Mouse (Mus musculus): ENCODE measurements at regions not wholly inside any gene's neighbourhood (a gene's known extent, or its start where the extent isn't known, plus 50 kb on each side); places are given as distances from the start of the nearest gene placed in this dataset.

DNA sequence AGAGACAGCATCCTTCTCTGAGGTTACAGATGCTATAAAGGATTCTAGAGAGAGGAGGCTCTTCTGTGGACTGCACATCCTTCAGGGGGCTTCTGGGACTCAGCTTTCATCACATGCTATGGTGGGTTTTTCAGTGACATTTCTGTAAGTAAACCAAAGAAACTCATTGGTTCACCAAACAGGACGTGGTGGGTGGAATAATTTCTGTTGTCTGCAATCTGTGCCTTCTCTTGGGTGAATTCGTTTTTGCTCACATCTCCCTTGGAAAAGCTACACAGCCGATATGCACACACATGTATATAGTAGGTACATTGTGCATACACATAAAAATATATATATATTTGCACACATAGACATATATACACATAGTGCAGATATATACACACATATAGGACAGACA lies 110.2 kb downstream of the Chst1 start:
- DNase-seq: no peak

DNA sequence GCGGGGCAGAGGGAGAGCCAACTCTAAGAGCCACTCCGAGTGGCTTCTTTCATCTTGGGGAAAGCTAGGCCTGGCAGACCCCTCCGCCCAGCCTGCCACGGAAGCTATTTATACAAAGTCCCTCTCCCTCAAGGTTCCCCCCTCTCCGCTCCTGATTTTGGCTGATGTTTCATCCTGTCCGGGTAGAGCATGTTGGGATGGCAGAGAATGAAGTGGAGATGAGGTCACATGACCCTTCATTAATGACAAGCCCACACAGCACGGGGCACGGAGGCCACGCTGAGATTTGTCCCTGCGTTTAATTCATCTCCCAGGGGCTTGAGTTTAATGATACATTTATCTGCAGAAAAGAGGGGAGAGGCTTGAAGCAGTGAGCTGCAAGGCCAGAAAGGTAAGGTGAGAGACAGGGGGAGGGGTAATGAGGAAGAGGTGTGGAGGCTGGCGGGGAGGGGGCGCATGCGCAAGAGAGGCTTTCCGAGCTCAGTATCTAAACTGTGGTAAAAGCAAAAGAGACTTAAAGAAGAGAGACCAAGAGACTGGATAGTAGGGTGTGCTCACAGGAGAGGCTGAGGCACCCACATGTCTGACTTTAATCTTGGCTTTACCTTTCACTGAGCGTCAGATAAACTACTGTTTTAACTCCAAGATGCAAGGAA lies 111.7 kb downstream of the Chst1 start:
- no peak for DNase-seq

DNA sequence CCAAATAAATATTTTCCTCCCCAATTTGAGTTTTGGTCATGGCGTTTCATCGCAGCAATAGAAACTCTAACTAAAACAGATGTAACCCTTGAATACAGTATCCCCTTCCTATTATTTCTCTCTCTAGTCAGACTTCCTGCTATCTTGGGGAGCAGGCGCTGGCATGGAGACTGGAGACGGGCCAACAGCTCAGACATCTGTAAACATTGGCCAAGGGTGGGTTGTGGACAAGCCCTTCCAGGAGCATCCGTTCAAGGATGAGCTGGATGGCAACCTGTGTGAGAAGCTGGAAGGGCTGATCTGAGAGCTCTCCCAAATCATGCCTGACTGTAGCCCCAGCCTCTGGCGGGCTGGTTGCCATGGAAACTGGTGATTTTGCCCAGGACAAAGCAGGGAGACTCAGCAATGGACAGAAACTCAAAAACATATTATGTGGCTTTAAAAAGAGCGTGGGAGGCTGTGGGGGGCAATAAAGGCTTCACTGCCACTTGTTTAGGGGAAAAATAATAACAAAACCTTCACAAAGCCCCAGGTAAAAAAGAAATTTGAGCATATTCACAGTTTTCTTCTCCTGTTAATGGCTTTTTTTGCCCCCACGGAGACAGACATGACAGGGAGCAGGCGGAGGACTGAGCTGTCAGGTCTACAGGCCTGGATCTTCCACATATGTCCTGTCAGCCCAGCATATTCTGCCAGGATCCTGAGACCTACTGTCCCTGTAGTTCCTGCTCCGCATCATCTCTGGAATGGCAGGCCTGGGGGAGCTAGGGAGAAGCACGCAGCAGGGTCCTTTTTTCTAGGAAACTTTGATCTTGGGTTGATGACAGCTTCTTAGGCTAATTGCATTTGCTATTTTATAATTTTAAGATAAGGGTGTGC lies 113.0 kb downstream of the Chst1 start:
- no peak for DNase-seq

DNA sequence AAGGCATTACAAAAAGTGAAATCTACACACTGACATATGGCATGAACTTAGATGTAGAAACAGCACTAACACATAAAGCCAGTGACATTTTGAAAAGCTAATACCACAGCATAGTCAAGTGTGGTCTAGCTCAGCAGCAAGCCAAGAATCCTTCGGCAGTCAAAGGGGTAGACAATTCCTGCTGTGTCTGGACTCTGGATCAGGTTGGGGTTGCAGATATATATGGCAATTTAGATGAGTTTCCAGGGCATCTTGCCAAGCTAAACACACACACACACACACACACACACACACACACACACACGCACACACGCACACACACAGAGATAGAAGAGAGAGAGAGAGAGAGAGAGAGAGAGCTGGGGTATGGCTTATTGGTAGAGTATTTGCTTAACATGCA lies 118.2 kb downstream of the Chst1 start:
- no peak for DNase-seq

DNA sequence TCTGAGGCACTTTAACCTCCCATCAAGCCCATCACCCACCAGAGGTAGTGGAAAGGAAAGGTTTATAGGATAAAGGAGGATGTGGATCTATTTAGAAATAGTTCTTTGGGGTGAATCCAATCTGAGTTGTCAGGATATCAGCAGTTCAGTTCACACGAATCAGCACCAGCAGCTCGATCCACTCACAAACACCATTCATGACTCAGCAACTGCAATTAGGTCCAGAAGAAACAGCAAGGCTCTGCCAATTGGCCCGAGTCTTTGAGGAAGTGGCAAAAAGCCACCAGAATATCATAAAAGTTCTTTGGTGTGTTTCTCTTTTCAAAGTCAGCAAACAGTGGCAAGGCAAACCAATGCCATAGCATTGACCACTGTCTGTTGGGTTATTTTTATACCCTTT lies 122.4 kb downstream of the Chst1 start:
- no peak for DNase-seq

DNA sequence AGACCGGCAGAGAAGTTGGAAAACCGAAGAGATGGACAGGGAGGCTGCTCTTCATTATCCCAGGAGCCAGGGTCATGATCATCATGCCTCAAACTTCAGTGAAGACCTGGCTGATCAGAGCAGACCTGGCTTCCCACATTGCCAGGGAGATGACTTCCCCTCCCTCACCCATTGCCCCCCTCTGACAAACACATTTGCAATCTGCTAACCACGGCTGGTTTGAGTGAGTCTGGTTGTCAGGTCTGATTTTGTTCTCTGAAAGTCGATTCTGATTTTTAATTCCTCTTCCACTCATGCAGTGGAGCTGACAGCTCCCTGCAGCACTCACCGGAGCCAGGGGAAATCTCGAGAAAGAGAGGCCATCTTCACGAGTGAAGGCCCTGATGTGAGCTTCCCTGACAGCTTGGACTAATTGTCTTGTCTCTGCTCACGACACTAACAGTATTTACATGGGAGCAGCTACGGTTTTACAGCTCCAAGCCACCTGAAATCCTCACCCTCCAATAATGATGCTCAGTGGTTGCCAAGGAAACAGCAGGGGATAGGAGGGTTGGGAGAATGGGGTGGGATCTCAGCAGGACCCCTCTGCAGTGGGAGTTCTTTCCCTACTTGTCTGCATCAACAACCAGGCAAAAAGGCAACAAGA lies 124.2 kb downstream of the Chst1 start:
- DNase-seq: no peak

DNA sequence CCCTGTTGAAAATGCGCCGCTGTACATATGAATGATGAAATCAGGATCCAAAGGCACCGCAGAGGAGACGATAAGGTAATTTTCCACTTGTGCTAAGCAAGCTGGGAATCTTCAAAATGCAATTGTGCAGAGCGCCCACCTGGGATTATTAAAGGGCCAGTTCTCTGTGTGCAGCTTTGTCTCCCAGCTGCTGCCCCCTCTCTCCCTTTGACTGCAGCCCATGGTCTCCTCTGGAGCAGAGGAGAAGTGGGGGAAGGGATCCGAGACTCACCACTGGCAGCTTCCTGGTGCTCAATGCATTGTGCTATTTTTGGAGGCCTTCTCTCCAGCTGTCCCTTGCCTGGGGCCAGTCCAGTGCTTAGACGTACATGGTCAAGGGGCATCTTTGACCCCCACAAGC lies 127.1 kb downstream of the Chst1 start:
- no peak for DNase-seq

DNA sequence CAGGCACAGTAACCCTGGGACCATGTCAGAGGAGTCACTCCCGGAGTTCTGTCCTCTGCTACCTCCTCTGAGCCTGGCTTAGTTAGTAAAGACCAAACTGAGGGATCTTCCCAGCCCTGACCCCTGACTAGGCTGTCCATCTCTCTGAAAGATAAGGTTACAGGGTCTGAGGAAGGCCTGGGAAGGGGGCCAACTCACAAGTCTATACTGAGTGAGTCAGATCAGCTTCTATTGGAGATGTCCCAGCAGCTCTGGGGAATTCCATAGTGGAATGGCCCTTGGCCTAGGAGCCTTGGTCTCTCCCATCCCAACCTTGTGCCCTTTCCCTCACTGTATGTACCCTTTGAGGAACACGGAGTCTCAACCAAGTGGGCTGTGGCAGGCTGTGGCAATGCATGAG lies 127.7 kb downstream of the Chst1 start:
- DNase-seq: peak; percentile 86

DNA sequence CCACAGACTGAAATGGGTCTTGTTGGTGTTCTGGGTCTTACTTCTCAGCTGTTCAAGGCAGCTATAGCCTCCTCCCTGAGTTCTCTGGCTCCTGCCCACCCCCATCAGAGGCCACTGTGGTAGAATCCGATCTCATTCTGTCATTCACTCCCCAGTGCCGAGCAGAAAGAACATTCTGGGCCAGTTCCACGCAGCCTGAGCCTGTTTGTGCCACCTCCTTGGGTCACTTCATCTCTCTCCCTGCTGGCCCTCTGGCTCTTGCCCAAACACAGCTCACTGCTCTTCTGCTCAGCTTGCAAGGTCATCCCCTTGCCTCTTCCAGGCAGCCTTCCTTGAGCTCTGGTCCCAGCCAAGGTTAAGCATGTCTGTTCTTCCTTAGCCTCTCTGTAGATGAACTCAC lies 128.9 kb downstream of the Chst1 start:
- peak; percentile 49 for DNase-seq

DNA sequence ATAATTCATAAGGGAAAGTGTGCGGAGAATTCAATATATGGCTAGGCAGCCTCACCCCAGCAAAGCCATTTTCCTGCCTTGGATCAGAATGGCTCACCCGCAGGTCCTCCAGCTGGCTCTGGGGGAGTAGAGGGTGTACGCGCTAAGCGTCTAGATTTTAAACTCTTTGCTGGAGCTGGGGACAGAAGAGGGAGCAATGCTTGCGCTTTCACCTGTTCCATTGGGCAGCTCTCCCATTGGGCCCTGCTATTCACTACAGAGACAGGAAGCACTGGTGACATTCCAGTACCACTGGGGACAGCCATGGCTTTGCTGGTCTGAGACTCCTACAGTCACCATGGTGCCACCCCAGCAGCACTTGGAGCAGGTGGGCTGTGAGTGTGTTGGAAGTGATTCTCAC lies 130.9 kb downstream of the Chst1 start:
- DNase-seq: no peak

DNA sequence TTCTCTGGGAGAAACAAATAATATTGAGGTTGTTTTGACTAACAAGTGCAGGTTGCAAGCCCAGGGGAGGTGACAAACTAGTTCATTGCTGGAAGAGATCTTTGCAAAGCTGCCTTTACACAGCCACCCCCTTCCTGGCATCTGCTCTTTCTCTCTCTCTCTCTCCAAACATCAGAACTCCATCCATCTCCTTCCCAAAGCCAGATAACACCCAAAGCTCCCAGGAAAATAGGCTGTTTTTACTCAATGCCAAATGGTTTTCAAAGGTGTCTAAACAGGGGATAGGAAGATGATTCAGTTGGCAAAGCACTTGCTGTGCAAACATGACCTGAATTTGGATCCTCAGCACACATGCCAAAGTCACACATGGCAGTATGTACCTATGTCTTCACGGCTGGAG lies 133.9 kb downstream of the Chst1 start:
- no peak for DNase-seq

DNA sequence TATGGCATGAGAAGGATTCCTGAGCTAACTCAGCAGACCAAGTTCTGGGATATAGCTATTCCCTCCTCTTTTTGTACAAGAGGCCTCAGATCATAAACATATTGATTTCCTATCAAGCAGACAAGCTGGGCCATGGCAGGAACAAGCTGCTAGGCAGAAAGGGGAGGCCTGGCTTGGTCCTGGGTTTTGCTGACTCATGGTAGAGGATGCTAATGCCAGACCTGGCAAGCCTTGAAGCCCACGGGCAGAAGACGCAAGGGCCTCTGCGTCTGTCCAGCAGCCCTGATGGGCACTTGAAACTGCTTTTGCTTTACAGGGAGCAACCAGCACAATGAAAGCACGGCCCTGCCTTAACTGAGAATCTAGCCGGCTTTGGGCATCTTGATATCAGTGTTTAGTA lies 136.3 kb downstream of the Chst1 start:
- no peak for DNase-seq

DNA sequence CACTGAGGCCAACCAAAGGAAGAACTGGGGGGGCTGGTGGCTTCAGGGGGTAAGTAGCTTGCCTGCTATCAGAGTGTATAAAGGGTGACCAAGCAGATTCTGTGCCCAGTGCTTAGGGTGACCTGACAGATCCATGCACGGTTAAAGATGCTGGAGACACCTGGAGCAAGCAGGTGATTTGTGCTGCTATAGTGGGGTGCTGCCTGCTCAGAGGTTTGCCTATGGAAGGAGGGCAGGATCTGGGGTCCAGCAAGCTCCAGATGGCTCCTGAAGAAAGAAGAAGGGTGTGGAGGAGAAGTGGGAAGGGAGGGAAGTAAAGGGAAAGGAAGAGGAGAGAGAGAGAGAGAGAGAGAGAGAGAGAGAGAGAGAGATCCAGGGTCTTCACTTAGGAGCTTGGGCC lies 137.8 kb downstream of the Chst1 start:
- no peak for DNase-seq

DNA sequence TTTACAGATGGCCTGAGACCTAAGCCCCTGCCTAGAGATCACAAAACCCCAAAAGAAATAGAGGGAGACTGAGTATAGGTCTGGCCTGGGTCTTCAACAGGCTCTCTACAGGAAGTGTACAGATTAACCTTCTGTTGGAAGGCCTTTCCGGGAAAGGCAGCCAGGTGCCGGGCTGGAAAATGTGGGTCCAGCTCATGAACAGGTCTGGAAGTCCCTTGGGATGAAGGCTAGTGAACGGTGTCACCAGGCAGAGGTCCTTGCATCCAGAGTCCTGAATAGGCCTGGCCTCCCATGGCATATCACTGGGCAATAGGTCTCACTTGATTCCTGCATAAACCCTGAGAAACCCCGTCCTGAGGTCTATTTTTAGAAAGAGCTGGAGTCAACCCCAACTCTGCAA lies 140.1 kb downstream of the Chst1 start:
- no peak for DNase-seq

DNA sequence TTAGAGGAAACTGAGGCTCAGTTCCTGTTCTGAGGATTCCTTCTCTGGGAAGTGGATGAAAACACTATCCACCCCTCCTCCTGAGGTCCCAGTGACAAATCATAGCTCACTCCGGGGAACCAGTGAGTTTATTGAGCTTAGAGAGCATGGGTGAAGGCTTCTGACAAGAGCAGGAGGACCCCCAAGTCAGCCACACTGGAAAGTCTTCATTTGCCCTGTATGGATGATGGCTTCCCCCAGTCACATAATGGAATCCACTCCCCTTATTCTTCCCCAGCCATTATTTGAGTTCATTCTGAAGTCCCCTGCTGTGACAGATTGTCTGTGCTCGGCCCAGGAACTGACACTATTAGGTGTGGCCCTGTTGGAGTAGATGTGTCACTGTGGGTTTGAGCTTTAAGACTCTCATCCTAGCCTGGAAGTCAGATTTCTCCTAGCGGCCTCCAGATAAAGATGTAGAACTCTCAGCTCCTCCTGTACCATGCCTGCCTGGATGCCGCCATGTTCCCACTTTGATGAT lies 141.3 kb downstream of the Chst1 start:
- DNase-seq: no peak

DNA sequence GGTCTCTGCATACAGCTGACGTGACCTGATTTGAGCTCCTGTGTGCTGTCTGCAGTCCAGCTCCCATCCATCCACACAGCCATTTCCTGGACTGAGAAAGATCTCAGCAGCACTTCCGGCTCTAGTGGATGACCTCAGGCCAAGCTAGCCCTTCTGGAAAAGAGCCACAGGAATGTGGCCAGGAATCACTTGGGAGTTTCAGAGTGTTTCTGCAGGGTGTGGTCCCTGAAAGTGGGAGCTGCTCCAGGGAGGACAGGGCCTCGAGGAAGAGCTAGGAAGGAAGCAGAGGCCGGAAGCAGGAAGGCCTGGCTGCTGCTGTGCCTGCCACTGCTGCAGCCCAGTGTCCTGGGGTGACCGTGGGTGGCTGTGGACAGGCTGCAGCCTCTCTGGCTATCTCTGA lies 142.5 kb downstream of the Chst1 start:
- peak; percentile 82 for DNase-seq

DNA sequence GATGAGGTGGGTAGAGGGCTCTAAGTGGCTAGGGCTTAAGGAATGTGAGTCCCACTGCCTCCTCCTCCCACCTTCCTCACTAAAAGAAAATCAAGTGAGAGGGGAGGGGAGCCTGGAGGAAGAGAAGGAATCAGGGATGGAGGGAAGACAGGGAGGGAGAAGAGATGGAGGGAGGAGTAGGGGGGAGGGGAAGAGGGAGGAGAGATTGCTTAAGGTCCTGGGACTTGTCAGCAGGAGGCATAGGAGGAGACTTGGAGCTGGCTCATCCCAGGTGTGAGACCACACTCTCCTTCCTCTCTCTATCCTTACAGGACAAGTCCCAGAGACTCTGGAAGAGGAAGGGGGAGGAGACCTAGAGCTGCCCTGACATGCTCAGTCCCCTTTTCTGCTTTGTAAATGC lies 143.2 kb downstream of the Chst1 start:
- no peak for DNase-seq

DNA sequence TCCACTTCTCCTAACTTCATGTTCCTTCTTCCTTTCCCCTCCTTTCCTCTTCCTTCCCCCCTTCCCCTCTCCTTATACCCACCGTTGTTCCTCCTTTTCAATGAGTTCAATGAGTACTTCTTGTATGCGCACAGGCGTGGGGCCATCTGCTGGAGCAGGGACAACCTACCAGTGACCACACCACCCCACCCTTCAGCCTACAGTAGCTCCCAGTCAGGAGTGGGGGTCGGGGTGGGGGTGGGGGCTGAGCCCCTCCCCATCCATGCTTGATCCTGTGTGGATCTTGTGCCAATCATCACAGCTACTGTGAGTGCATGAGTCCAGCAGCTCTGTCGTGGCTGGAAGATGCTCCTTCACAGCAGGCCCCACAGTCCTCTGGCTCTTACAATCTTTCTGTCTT lies 143.6 kb downstream of the Chst1 start:
- DNase-seq: no peak

DNA sequence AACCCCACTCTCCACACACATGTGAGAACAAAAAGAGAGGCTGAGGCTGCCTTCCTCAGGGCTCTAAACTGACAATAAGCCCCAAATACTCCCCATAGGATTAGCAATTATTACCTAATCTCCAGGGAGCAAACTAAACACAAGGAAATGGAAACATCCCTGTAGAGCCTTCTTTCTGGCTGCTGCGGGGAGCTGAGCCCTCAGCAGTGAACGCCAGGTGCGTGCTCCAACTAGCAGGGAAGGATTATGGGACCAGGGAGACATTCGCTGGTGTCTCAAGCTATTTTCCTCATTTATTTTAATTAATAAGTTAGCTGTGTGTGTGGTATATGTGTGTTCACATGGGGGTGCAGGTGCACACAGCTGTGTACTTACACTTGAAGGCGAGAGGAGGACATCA lies 144.4 kb downstream of the Chst1 start:
- DNase-seq: no peak

DNA sequence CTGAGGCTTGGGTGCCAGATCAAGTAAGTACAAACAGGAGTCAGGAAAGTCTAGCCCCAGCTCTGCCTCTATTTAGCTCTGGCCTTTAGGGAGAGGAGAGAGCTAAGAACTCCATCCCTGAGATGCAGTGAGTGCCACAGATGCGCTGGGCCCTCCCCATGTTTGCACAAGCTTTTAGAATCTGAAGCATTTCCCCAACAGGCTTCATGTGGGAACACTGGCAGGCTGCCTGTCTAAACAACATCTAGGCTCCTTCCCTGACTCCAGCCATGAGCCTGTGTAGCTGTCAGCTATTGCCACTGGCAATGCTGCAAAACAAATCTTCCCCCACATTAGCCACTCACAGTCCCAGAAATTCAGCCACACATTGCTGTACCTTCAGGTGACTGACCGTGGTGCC lies 147.9 kb downstream of the Chst1 start:
- DNase-seq: no peak

DNA sequence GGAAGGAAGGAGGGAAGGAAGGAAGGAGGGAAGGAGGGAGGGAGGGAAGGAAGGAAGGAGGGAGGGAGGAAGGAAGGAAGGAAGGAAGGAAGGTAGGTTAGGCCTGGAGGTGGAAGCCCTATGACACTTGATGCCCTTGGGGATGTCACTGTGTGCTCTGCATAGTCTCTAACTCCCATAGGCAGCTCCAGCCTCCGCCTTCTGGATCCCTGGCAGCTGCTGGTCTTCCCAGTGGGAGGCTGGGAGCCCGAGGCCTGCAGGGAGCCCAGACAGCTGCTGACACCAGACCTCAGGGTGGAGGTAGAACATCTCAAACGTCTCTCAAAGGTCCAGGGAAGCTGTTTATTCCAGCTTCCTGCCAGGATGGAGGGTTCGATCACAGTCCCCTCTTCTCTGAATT lies 150.6 kb downstream of the Chst1 start:
- DNase-seq: no peak

DNA sequence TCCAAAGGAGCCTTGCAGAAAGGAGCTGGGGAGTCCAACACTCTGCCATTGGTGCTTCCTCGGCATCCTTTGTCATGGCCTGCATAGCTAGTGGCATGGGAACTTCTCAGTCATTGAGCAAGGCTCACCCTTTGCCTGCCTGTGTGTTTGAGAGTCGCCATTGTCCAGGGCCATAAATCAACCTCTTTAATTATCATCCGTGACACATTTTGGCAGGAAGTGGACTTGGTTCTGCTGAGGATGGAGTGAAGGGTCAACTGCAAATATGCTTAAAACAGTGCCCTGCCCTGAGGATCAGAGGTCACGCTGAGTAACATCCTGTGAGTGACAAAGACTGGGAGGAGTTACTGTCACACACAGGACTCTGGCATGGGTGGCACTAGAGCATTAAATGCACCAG lies 151.2 kb downstream of the Chst1 start:
- peak; percentile 31 for DNase-seq

DNA sequence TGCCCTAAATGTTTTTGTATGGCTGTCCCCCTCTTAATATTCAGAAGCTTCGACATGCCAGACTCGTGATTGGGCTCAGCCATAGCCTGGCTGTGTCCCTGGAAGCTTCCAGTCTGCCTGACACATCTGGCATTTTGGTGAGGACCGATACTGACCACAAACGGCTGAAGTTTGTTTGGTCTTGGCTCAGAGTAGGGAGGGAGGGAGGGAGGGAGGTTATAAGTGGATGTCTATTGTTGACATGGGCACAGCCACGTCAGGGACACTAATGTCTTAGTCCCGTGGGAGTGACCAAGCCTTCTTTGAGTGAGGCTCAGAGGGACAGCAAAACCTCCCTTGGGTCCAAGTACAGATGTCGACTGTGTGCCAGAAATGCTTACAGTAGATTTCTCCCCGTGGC lies 151.7 kb downstream of the Chst1 start:
- DNase-seq: peak; percentile 14
